Mouse (Mus musculus): ENCODE measurements around the gene Nme1.
A peak's percentile ranks its signal among the peaks of the same experiment; 100 is the strongest.

Gene Nme1

DNA sequence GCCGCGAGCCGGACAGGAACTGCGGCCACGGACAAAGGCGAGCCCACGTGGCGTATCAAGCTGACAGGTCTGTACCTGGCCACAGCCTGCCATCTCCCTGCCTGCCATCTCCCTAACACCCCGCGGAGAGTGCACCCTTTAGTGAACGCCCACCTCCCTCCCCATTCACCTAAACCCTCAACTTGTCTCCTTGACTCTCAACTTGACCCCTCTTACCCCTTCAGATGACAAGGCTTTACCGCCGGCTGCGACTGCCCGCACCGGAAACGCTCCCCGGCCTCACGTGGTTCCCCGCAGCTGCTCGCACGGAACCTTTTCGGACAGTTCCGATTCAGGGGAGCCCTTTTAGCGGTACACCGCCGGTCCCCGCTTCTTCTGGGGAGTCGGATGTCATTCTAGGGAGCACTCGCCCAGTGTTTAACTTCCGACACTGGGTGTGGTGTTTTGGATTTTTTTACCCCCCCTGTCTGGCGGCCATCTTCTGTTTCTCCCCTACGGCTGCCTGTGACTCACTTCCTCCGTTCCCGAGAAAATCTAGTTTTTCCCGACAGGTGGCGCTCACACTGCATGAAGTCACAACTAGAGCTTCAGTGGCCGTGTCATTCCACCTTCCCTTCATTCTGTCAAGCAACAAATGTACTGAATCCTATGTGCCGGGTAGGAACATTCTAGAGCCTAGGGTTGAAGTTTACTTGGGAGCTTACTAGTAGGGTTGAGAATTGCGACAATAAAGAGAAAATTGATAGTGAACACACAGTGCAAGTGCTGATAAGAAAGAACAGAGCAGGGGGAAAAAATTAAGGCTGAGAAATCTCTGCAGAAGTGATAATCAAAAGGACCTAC, at the start of gene Nme1, which contains the start of gene Gm20390:
Nme1 (minus strand) TSS at position 517 of the 843 bp plus-strand sequence.
Gm20390 (minus strand) TSS at position 289 of the 843 bp plus-strand sequence.
- peak; percentile 97 to 98 for DNase-seq (ENCODE audit: low spot score in 2 of 2)

DNA sequence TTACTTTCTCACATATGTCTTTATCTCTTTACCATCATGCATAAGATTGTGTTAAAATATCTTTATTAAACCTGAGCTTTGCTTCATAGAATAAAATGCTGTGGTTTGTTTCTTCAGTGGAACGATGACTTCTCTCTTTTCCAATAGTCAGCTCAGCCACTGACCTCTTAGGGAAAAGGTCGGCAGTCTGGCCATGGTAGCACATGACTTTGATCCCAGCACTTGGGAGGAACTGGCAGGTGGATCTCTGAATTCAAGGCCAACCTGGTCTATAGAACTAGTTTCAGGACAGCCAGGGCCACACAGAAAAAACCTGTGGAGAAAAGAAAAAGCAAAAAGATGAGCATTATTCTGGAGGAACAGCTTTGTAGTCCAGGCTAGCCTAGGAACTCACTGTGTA, 35.0 kb upstream of the Nme1 start:
- DNase-seq (ENCODE audit: low spot score in 2 of 2) = no peak

DNA sequence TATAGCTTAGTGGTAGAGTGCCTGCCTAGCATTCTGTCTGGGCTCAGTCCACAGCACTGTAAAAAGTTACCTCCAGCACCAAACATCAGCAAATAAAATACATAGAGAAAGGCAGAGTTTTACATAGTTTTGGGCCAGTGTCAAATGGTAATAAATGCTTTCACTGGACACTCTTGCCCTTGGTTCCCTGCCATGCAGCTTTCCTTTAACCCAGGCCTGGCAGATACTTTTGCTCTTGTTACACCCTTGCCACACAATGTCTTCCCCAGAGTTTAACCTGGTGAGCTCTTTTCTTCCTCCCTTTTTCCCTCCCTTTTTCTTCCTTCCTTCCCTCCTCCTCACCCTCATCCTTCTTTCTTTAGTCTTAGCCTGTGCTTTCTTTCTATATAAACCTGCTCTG, 31.0 kb upstream of the Nme1 start:
- DNase-seq (ENCODE audit: low spot score in 2 of 2) = no peak

DNA sequence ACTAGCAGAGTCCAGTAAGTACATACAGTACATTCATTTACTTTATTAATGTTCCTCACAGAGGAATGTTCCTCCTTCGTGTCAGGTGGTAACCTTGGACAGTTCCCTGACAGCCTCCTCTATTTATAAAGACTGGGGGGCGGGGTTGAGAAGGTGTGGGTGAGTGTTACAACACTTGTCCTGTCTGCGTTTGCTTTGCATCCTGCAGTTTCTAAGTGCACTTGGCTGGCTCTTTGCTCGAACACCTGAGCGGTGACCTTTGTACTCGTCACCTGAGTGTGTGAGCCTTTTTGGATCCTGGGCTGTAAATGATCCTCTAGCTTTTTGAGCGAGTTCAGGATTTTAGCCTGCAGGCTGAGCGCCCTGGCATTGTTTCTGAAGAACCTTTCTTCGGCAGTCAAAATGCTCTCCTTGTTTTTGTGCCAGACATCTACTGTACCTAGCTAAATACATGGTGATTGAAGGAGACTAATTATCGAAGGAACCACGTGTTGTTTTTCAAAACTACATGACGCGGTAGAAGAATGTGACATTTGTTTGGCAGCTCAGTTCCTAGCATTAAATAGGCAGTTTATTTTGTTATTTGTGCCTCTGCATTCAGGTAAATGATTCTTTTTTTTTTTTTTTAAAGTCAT, 28.9 kb upstream of the Nme1 start:
- DNase-seq (ENCODE audit: low spot score in 2 of 2) = peak; percentile 60 to 70

DNA sequence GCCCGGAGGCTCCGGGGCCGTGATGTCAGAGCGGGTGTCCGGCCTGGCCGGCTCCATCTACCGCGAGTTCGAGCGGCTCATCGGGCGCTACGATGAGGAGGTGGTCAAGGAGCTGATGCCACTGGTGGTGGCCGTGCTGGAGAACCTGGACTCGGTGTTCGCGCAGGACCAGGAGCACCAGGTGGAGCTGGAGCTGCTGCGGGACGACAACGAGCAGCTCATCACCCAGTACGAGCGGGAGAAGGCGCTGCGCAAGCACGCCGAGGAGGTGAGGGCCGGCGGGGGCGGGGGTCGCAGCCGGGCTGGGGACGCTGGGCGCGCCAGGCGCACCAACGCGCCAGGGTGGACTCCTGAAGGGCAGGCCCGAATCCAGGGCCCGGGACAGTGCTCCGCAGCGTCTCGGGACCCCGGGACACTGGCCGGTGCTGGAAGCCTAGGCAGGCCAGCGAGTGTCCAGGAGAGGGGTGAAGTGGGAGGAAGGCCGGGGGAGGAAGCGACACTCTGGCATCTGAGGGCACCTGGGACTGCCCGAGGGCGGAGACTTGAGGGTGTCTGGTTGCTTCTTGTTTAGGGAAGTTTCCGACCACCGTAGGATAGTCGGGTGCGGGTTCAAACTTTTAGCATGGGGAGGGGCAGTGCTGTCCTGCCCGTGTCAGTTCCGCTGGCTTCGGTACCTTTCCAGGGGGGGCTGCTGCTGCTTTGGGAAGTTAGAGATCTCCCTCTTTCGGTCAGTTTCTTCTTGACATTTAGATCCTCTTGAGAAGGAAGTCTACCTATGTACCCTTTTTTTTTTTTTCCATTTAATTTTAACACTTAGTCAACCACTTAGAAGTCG, 28.2 kb upstream of the Nme1 start:
- peak; percentile 74 for DNase-seq (ENCODE audit: low spot score in 2 of 2)

DNA sequence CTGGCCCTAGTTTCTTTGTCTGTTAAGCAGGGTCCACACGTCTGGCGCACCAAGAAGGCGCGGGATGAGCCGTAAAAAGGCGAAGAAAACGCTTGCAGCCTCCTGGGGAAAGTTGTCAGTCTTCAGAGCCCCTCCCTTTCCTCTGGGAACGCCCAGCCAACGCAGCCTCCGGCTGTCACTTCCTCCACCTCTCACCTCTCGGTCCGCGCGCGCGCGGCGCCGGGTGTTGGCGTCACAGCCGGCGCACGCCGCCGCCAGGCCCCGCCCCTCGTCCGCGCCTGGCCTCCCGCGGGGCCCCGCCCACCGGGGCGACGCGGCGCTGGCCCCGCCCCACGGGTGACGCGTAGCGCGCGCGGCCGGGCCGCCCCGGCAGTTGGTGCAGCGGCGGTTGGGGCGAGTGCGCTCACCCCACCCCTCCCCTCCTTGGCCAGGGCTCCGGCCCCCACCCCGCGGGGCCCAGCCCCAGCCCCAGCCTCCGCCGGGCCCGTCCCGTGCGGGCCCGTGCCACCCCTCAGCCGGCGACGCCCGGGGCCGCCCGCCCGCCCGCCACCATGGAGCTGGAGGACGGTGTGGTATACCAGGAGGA, 27.5 kb upstream of the Nme1 start, which contains the start of gene Spag9:
Spag9 (plus strand) TSS at position 372 of the 586 bp plus-strand sequence.
- DNase-seq (ENCODE audit: low spot score in 2 of 2) = peak; percentile 92 to 94

DNA sequence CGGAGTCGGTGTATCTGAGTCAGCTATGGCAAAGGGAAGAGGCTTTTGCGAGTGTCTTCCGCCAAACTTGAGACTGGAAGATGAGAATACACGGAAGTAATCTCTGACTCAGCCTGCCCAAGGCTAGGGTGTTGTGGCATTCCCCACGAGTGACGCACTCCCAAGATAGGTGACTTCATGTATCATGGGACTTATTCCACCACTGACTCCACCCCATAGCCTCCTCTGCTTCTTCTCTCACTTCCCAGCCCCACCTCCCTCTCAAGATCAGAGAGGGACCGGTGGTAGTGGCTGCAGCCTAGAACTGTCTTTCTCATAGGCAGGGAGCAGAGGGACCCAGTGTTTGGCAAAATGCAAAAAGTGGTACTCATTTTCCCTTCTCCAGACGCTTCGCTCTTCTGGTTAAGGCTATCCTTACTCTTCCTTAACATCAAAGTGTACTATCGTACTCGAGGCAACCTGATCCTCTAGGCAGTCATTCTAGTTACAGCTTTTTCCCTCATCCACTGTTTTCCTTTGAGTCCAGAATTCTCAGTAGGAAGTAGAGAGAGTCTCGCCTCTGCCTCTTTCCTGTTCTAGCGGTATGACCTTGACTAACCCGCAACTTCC, 26.9 kb upstream of the Nme1 start:
- peak; percentile 93 for DNase-seq (ENCODE audit: low spot score in 2 of 2)

DNA sequence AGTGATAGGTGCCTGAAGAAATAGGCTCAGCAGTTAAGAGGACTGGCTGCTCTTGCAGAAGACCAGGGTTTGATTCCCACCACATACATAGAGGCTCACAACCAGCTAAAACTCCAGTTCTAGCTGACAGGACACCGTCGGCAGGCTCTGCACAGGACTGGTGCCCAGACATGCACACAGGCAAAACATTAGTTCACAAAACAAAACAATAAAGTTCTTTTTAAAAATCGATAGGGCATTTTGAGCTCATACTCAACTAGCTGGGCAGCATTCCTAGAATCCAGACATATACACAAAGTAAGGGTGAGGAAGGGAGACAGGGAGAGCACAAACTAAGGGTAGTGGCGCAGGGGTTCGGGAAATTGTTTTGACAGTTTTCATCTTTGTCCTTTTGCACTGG, 26.2 kb upstream of the Nme1 start:
- no peak for DNase-seq (ENCODE audit: low spot score in 2 of 2)

DNA sequence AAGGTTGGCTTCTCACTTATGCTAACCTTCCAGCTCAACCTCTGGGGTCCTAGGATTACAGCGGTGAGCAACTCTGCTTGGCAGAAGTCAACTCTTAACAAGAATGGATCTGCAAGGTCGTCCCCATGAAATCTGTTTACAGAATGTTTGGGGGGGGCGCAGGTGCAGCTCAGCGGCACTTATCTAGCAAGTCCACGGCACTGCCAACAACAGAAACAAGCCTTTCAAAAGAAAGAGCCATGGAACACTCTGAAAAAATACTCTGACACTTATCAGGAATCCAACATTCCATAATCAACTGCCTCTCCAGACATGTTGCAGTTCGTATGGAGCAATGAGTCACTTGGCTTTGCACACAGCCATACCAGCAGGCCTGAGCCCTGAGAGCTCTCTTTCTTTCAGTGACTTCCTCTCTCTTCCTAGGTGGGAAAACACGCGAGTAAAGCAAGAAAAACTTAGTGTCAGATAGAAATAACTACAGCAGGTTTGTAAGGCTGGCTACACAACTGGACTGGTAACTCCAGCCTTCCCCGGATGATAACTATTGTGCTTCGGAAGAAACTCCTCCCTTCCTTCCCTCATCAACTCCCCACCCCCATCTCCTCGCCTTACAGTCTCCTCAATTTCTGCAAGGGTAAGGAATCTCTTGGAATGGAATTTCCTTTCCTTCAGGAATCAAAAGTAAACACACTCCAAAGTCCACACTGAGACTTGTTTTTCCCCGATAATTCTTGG, 20.2 kb upstream of the Nme1 start:
- no peak for DNase-seq (ENCODE audit: low spot score in 2 of 2)

DNA sequence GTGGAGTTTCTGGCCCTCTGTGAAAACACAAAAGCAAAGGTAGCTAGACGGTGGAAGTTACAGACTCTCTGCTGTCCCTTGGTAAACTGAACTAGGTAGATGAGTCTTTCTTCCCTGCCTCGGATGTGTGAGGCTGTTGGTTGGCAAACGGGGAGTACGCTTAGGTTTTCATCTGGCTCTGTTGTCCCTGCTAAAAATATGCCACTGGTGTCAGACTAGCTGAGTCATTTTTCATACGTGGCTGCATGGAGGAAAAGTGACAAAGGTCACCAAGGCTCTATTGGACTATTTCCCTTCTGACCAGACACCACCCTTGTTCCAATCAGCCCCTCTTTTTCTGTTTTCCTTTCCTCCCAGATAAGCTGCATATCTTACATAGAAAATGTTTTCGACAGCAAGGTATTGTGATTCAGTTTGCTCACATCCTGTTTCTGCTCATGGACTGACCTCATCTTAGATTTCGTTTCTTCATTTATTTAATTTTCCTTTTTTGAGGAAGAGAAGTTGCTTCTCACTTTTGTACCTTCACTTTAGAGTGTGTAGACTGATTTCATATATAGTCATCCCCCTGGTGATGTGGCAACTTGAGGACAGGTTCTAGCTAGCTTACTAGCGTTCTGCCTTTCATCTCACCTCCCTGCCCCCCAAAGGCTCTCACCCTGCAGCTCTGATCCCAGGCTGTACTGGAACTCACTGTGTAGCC, 19.5 kb upstream of the Nme1 start:
- peak in 1 of 2 experiments; percentile 20 for DNase-seq (ENCODE audit: low spot score in 2 of 2)

DNA sequence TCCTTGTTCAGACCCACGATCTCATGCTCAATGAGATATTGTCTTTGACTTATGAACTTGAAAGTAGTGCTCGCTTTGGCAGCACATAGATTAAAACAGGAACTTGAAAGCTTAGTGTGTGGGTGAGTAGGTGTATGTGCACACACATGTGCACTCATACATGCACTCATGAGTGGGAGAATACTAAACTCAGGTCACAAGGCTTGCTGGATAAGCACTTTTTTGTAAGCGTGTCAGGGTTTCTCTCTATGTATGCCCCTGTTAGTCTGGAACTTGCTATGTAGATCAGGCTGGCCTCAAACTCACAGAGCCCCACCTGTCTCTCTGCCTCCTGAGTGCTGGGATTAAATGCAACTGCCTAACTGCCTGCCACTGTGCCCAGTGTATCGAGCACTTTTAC, 18.7 kb upstream of the Nme1 start:
- peak in 1 of 2 experiments; percentile 45 for DNase-seq (ENCODE audit: low spot score in 2 of 2)

DNA sequence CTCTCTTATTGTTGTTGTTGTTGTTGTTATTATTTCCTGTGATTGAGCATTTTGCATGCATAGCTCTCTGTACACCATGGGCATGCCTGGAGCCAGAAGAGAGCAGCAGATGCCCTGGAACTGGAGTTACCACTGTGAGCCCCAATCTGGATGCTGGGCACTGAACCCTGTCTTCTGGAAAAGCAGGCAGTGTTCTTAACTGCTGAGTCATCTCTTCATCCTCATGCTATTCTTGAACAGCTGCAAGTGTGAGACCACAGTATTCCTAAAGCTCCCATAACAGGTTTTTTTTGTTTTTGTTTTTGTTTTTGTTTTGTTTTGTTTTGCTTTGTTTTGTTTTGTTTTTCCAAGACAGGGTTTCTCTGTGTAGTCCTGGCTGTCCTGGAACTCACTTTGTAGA, 18.0 kb upstream of the Nme1 start:
- DNase-seq (ENCODE audit: low spot score in 2 of 2) = no peak

DNA sequence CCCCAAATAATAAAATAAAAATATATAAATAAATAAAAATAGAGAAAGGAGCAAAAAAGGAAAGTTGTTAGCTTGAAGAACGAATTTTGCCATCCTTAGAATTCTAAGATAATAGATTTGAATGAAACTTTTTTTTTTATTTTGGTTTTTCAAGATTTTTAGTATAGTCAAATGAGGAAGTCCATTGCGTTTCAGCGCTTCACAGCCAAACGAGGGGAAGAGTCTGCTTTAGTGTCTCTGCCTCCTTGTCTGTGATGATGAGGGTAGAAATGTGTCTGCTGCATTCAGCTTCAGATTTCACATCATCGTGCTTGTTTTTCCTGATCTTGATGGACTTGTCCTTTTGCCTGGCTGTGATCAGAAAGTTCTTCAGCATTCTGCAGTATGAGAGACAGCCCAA, 16.9 kb upstream of the Nme1 start:
- DNase-seq (ENCODE audit: low spot score in 2 of 2) = no peak

DNA sequence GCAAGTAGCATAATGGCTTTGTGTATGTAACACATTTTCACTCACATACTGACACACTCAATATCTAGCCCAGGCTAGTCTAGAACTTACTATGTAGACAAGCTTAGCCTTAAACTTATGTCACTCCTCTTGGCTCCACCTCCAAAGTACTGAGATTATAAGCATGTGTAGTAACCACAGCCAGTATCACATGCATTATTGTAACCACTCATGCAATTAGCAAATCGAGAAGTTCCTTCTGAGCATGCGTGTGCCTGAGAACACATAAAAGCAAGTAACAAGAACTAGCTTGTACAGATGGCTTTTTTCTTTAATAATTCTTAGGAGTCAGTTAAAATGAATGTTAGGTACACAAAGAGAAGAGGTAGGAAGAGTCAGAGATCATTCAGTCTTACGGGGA, 16.3 kb upstream of the Nme1 start:
- DNase-seq (ENCODE audit: low spot score in 2 of 2) = peak in 1 of 2 experiments; percentile 52

DNA sequence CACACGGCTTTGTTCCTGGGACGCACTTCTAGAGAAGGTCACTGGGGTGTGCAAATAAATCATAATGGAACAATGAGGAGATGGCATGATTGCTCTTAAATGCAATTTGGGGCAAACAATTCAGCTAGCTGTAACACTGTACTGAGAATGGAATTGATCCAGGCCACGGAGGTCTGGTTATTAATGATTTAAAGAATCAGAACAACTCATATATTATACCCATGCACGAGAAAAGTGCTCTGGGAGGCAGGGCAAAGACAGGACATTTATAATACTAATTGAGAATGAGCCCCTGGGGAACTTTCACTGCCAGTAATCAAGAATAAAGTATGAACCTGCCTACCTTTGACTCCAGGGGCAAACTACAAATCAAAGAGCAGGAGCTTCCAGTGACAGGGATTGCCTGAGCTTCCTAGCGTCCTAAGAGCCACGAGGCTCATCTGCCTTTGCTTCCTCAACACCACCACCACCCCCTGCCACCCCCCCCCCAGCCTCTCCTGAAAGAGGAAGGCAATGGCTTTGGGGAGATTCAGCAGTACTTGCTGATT, 11.3 kb upstream of the Nme1 start:
- DNase-seq (ENCODE audit: low spot score in 2 of 2) = no peak

DNA sequence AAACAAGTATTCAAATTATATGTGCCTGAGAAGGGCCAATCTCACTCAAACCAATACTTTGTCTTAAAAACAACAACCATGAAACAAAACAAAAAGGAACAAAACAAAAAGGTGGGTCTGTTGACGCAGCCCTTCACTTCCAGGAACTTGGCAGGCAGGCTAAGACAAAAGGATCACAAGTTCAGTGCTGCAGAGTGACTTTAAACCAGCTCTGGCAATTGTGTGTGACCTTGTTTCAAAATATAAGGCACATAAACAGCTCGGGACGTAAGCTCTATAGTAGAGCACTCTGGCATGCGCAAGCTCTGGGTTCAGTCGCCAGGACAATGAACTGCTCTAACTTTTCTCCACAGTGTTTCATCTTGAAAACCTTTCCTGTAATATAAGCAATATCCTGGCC, 4.6 kb upstream of the Nme1 start:
- DNase-seq (ENCODE audit: low spot score in 2 of 2) = no peak

DNA sequence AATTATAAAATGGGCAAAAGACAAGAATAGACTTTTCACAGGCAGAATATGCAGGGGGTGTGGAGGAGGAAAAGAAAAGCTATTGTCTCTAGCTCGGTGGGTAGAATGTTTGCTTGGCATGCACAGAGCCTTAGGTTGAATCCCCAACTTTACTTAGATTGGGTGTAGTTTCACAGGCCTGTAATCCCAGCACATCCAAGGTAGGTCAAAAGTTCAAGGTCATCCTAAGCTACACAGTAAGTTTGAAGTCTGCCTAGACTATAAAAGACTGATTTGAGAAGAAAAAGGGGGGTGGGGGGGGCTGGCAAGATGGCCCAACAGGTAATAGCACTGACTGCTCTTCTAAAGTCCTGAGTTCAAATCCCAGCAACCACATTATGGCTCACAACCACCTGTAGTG, 1.5 kb upstream of the Nme1 start:
- no peak for DNase-seq (ENCODE audit: low spot score in 2 of 2)

DNA sequence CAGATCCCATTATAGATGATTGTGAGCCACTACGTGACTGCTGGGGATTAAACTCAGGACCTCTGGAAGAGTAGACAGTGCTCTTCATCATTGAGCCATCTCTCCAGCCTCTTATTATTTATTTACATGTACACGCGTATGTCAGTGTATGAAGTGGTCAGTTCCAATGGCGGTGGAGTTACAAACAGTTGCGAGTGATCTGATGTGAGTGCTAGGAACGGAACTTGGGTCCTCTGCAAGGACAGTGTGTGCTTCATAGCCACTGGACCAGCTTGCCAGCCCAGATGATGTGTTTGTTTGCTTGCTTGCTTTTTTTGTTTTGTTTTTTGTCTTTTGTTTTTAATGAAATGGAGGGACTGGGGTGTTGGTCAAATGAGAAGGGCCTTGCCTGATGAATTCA, 850 bp upstream of the Nme1 start:
- no peak for DNase-seq (ENCODE audit: low spot score in 2 of 2)

DNA sequence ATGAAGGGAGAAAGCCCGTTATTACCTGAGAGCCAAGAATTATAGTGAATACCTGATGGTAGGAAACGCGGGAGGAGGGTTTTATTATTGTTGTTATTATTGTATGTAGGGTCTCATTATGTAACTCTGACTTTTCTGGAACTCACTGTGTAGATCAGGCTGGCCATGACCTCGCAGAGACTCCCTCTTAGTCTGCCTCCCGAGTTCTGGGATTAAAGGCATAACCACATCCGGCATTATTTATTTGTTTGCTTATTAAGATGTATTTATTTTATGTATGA, 467 bp upstream of the Nme1 start:
- no peak for DNase-seq (ENCODE audit: low spot score in 2 of 2)

DNA sequence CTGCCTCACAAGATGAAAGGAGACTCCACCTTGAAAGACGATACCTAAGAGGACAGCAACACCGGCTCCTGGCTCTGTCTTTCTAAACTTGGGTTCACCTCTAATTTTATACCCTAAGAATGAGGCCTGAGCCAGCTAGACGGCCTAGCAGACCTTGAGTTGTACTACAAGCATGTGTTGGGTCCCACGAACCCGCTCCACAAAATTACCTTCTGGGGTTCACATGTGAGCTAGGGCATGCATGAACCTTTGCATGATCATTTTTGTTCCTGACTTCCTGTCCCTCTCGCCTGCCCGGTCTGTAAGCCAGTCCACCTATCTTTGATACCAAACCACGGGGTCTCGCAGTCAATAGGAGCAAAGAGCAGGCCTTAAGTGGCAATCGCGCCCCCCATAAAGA, 940 bp downstream of the Nme1 start:
- no peak for DNase-seq (ENCODE audit: low spot score in 2 of 2)
